Comparison of ENCODE assay signal across 8 mouse cellular contexts in genomic region chr17:56303847-56304586, GRCm38 (mm10). TPM values are rescaled to one million over a fixed set of nuclear protein-coding genes. Genes with fewer than 3 reads are reported as not detected.
DNase-seq lines count a peak whose midpoint lies in the region; ATAC-seq and TF ChIP-seq lines count a peak whose summit lies in the region.

No protein-coding gene starts in this region.

- peaks cover 2% of the 10 kb centered on the region for H3K4me1 ChIP-seq in ES-Bruce4 (ENCODE audit: control insufficient read depth, insufficient read depth, low read length)
- peaks cover 54% of the 10 kb centered on the region for H3K4me1 ChIP-seq in forebrain, embryonic 12.5 days
- H3K4me1 ChIP-seq in heart, postnatal 0 days (ENCODE audit: control insufficient read depth, insufficient read depth) = peaks cover 22% of the 10 kb centered on the region
- H3K4me1 ChIP-seq in liver, embryonic 15.5 days (replicated peaks) = peaks cover 62% of the 10 kb centered on the region
- peaks cover 28% of the 10 kb centered on the region for H3K4me1 ChIP-seq in neural tube, embryonic 11.5 days (ENCODE audit: control insufficient read depth, insufficient read depth, low read length)
- H3K4me1 ChIP-seq in stomach, embryonic 16.5 days (ENCODE audit: control insufficient read depth, insufficient read depth, low read length) = peaks cover 49% of the 10 kb centered on the region

- under 1% methylated on average over 68 of the region's 68 CpGs for WGBS in forebrain, embryonic 12.5 days
- WGBS in heart, postnatal 0 days = under 1% methylated on average over 67 of the region's 68 CpGs
- WGBS in liver, embryonic 15.5 days (ENCODE audit: insufficient replicate concordance) = under 1% methylated on average over 68 of the region's 68 CpGs
- WGBS in neural tube, embryonic 11.5 days = under 1% methylated on average over 68 of the region's 68 CpGs
- under 1% methylated on average over 68 of the region's 68 CpGs for WGBS in stomach, embryonic 16.5 days

- no peaks in the 10 kb centered on the region for H3K9me3 ChIP-seq in ES-Bruce4 (replicated peaks; ENCODE audit: control insufficient read depth, insufficient read depth, low read length, poor library complexity, severe bottlenecking)
- no peaks in the 10 kb centered on the region for H3K9me3 ChIP-seq in forebrain, embryonic 12.5 days
- H3K9me3 ChIP-seq in heart, postnatal 0 days (replicated peaks; ENCODE audit: control insufficient read depth, low read length) = no peaks in the 10 kb centered on the region
- no peaks in the 10 kb centered on the region for H3K9me3 ChIP-seq in liver, embryonic 15.5 days (replicated peaks)
- no peaks in the 10 kb centered on the region for H3K9me3 ChIP-seq in neural tube, embryonic 11.5 days (ENCODE audit: control insufficient read depth, low read length)
- no peaks in the 10 kb centered on the region for H3K9me3 ChIP-seq in stomach, embryonic 16.5 days (replicated peaks; ENCODE audit: control insufficient read depth, low read length)

- TF ChIP-seq CTCF in ES-Bruce4 (IDR thresholded peaks at IDR 0.05; ENCODE audit: low read depth, low read length) = no peak
- TF ChIP-seq CTCF in heart, postnatal 0 days (IDR thresholded peaks at IDR 0.05; ENCODE audit: low read depth) = no peak

- peak overlapping the region; percentile 96 for H3K4me2 ChIP-seq in forebrain, embryonic 12.5 days
- H3K4me2 ChIP-seq in heart, postnatal 0 days (ENCODE audit: low read depth, low read length) = peak overlapping the region; percentile 100
- H3K4me2 ChIP-seq in liver, embryonic 15.5 days = peak overlapping the region; percentile 99
- peak overlapping the region; percentile 96 for H3K4me2 ChIP-seq in neural tube, embryonic 11.5 days (ENCODE audit: low read depth)
- H3K4me2 ChIP-seq in stomach, embryonic 16.5 days (ENCODE audit: low read depth, low read length) = peak overlapping the region; percentile 99

- H3K9ac ChIP-seq in ES-Bruce4 (ENCODE audit: low read depth, poor library complexity, severe bottlenecking) = peak overlapping the region; percentile 78
- peak overlapping the region; percentile 85 for H3K9ac ChIP-seq in forebrain, embryonic 12.5 days
- H3K9ac ChIP-seq in heart, postnatal 0 days (replicated peaks; ENCODE audit: low read depth, low read length) = peak overlapping the region; percentile 65
- H3K9ac ChIP-seq in liver, embryonic 15.5 days = peak overlapping the region; percentile 81
- peak overlapping the region; percentile 72 for H3K9ac ChIP-seq in neural tube, embryonic 11.5 days (ENCODE audit: low read length)
- peak overlapping the region; percentile 80 for H3K9ac ChIP-seq in stomach, embryonic 16.5 days (ENCODE audit: low read length)

- peak overlapping the region; percentile 77 for H3K4me3 ChIP-seq in ES-Bruce4 (ENCODE audit: low read depth, low read length)
- peak overlapping the region; percentile 85 for H3K4me3 ChIP-seq in forebrain, embryonic 12.5 days (replicated peaks)
- H3K4me3 ChIP-seq in heart, postnatal 0 days (ENCODE audit: low read depth, low read length) = peak overlapping the region; percentile 90
- peak overlapping the region; percentile 83 for H3K4me3 ChIP-seq in liver, embryonic 15.5 days (replicated peaks)
- peak overlapping the region; percentile 81 for H3K4me3 ChIP-seq in neural tube, embryonic 11.5 days (ENCODE audit: low read depth, low read length)
- H3K4me3 ChIP-seq in stomach, embryonic 16.5 days (replicated peaks; ENCODE audit: low read length) = peak overlapping the region; percentile 66

- peak overlapping the region; percentile 74 for H3K27ac ChIP-seq in ES-Bruce4 (ENCODE audit: insufficient read depth, low read length)
- H3K27ac ChIP-seq in forebrain, embryonic 12.5 days = peak overlapping the region; percentile 91
- peak overlapping the region; percentile 82 for H3K27ac ChIP-seq in heart, postnatal 0 days (ENCODE audit: low read depth)
- peak overlapping the region; percentile 95 for H3K27ac ChIP-seq in liver, embryonic 15.5 days (replicated peaks)
- peak overlapping the region; percentile 75; the same call in 1 of the 2 replicates for H3K27ac ChIP-seq in neural tube, embryonic 11.5 days (ENCODE audit: low read depth, low read length)
- peak overlapping the region; percentile 93 for H3K27ac ChIP-seq in stomach, embryonic 16.5 days (ENCODE audit: low read length)

- peak; percentile 95 for ATAC-seq in forebrain, embryonic 12.5 days (ENCODE audit: low FRiP score)
- peak; percentile 94 for ATAC-seq in heart, postnatal 0 days (ENCODE audit: insufficient read depth, low read depth)
- peak; percentile 86 for ATAC-seq in liver, embryonic 15.5 days (ENCODE audit: insufficient read depth)
- ATAC-seq in neural tube, embryonic 11.5 days (ENCODE audit: insufficient read depth, low FRiP score, low TSS enrichment) = peak; percentile 91
- ATAC-seq in stomach, embryonic 16.5 days (ENCODE audit: insufficient read depth, low FRiP score) = peak; percentile 94

- peaks cover 28% of the 10 kb centered on the region for H3K36me3 ChIP-seq in ES-Bruce4 (ENCODE audit: control insufficient read depth, insufficient read depth, low read length, poor library complexity, severe bottlenecking)
- H3K36me3 ChIP-seq in forebrain, embryonic 12.5 days (replicated peaks) = peaks cover 39% of the 10 kb centered on the region
- 0 out of 2 replicates have a peak, but pooled peaks cover 5% of the 10 kb centered on the region for H3K36me3 ChIP-seq in heart, postnatal 0 days (replicated peaks; ENCODE audit: control insufficient read depth, insufficient read depth, low read length)
- H3K36me3 ChIP-seq in liver, embryonic 15.5 days (replicated peaks) = peaks cover 43% of the 10 kb centered on the region
- H3K36me3 ChIP-seq in neural tube, embryonic 11.5 days (ENCODE audit: control insufficient read depth, insufficient read depth, low read length) = peaks cover 10% of the 10 kb centered on the region
- 0 out of 2 replicates have a peak, but pooled peaks cover 3% of the 10 kb centered on the region for H3K36me3 ChIP-seq in stomach, embryonic 16.5 days (ENCODE audit: control insufficient read depth, insufficient read depth, low read length)

- no peak for TF ChIP-seq POLR2A in ES-Bruce4 (IDR thresholded peaks at IDR 0.05; ENCODE audit: insufficient read depth, low read length)

- no peaks in the 10 kb centered on the region for H3K27me3 ChIP-seq in ES-Bruce4 (ENCODE audit: control insufficient read depth, insufficient read depth, low read length, poor library complexity, severe bottlenecking)
- no peaks in the 10 kb centered on the region for H3K27me3 ChIP-seq in forebrain, embryonic 12.5 days
- H3K27me3 ChIP-seq in heart, postnatal 0 days (ENCODE audit: control insufficient read depth, insufficient read depth, low read length) = no peaks in the 10 kb centered on the region
- H3K27me3 ChIP-seq in liver, embryonic 15.5 days = no peaks in the 10 kb centered on the region
- H3K27me3 ChIP-seq in neural tube, embryonic 11.5 days (ENCODE audit: control insufficient read depth, insufficient read depth, low read length) = no peaks in the 10 kb centered on the region
- H3K27me3 ChIP-seq in stomach, embryonic 16.5 days (ENCODE audit: control insufficient read depth, insufficient read depth, low read length) = no peaks in the 10 kb centered on the region

- no peak for TF ChIP-seq EP300 in ES-Bruce4 (IDR thresholded peaks at IDR 0.05; ENCODE audit: insufficient read depth, low read depth, low read length)
- TF ChIP-seq EP300 in heart, postnatal 0 days (IDR thresholded peaks at IDR 0.05; ENCODE audit: low read depth) = peak; percentile 42; the same call in 1 of the 2 replicates

- DNase-seq in c-Kit-positive CD71-positive TER-119-positive erythroid progenitor cells, embryonic 14.5 days (ENCODE audit: low spot score) = peak; percentile 97
- DNase-seq in heart, postnatal 0 days (ENCODE audit: low spot score) = peak; percentile 94
- peak; percentile 96 to 98 for DNase-seq in kidney, postnatal 36 days
- peak; percentile 99 for DNase-seq in neural tube, embryonic 11.5 days (ENCODE audit: low spot score)

RNA-seq across cellular contexts. Expression of gene Uhrf1, which starts 0.9 kb away (rescaled TPM):
- polyA plus RNA-seq in ES-Bruce4 (2011; ENCODE audit: insufficient read depth, insufficient read length, low read depth, missing spikeins) = 162 and 174 TPM in 2 replicates
- 187 and 198 TPM in 2 replicates for polyA plus RNA-seq in forebrain, embryonic 12.5 days (2016; fragmentation: Nextera tagmentation; extraction: Ambion mirVana)
- 26.8 and 33.8 TPM in 2 replicates for total RNA-seq in heart, postnatal 0 days (2014; rRNA removed; ENCODE audit: low replicate concordance)
- polyA plus RNA-seq in heart, postnatal 0 days (2015; fragmentation: Nextera tagmentation; extraction: Ambion mirVana) = 13.2 and 14.4 TPM in 2 replicates
- polyA plus RNA-seq in liver, embryonic 15.5 days (2015; fragmentation: Nextera tagmentation; extraction: Ambion mirVana) = 96.8 and 109 TPM in 2 replicates
- 116 and 128 TPM in 2 replicates for polyA plus RNA-seq in neural tube, embryonic 11.5 days (2014; fragmentation: Nextera tagmentation; extraction: Ambion mirVana)
- polyA plus RNA-seq in stomach, embryonic 16.5 days (2015; fragmentation: Nextera tagmentation; extraction: Ambion mirVana) = 90.4 and 92.2 TPM in 2 replicates

RNA-seq across cellular contexts. Expression of gene Arrdc5, which starts 3.9 kb away (rescaled TPM):
- polyA plus RNA-seq in ES-Bruce4 (2011; ENCODE audit: insufficient read depth, insufficient read length, low read depth, missing spikeins) = not detected in 2 replicates
- polyA plus RNA-seq in forebrain, embryonic 12.5 days (2016; fragmentation: Nextera tagmentation; extraction: Ambion mirVana) = not detected in 2 replicates
- total RNA-seq in heart, postnatal 0 days (2014; rRNA removed; ENCODE audit: low replicate concordance) = not detected in 2 replicates
- polyA plus RNA-seq in heart, postnatal 0 days (2015; fragmentation: Nextera tagmentation; extraction: Ambion mirVana) = not detected in 2 replicates
- polyA plus RNA-seq in liver, embryonic 15.5 days (2015; fragmentation: Nextera tagmentation; extraction: Ambion mirVana) = not detected in 2 replicates
- not detected in 2 replicates for polyA plus RNA-seq in neural tube, embryonic 11.5 days (2014; fragmentation: Nextera tagmentation; extraction: Ambion mirVana)
- not detected in 2 replicates for polyA plus RNA-seq in stomach, embryonic 16.5 days (2015; fragmentation: Nextera tagmentation; extraction: Ambion mirVana)

RNA-seq across cellular contexts. Expression of gene Plin3, which starts 11.3 kb away (rescaled TPM):
- polyA plus RNA-seq in ES-Bruce4 (2011; ENCODE audit: insufficient read depth, insufficient read length, low read depth, missing spikeins) = 57.1 and 60.2 TPM in 2 replicates
- polyA plus RNA-seq in forebrain, embryonic 12.5 days (2016; fragmentation: Nextera tagmentation; extraction: Ambion mirVana) = 28.6 and 28.8 TPM in 2 replicates
- 76.8 and 78.5 TPM in 2 replicates for total RNA-seq in heart, postnatal 0 days (2014; rRNA removed; ENCODE audit: low replicate concordance)
- polyA plus RNA-seq in heart, postnatal 0 days (2015; fragmentation: Nextera tagmentation; extraction: Ambion mirVana) = 70.9 and 73.0 TPM in 2 replicates
- polyA plus RNA-seq in liver, embryonic 15.5 days (2015; fragmentation: Nextera tagmentation; extraction: Ambion mirVana) = 33.3 and 36.0 TPM in 2 replicates
- 33.0 and 37.8 TPM in 2 replicates for polyA plus RNA-seq in neural tube, embryonic 11.5 days (2014; fragmentation: Nextera tagmentation; extraction: Ambion mirVana)
- 103 and 123 TPM in 2 replicates for polyA plus RNA-seq in stomach, embryonic 16.5 days (2015; fragmentation: Nextera tagmentation; extraction: Ambion mirVana)

RNA-seq across cellular contexts. Expression of gene Kdm4b, which starts 21.8 kb away (rescaled TPM):
- 9.5 and 11.5 TPM in 2 replicates for polyA plus RNA-seq in ES-Bruce4 (2011; ENCODE audit: insufficient read depth, insufficient read length, low read depth, missing spikeins)
- polyA plus RNA-seq in forebrain, embryonic 12.5 days (2016; fragmentation: Nextera tagmentation; extraction: Ambion mirVana) = 61.6 and 63.4 TPM in 2 replicates
- 61.8 and 80.4 TPM in 2 replicates for total RNA-seq in heart, postnatal 0 days (2014; rRNA removed; ENCODE audit: low replicate concordance)
- polyA plus RNA-seq in heart, postnatal 0 days (2015; fragmentation: Nextera tagmentation; extraction: Ambion mirVana) = 16.1 and 17.7 TPM in 2 replicates
- polyA plus RNA-seq in liver, embryonic 15.5 days (2015; fragmentation: Nextera tagmentation; extraction: Ambion mirVana) = 7.0 and 9.5 TPM in 2 replicates
- 53.5 and 59.9 TPM in 2 replicates for polyA plus RNA-seq in neural tube, embryonic 11.5 days (2014; fragmentation: Nextera tagmentation; extraction: Ambion mirVana)
- polyA plus RNA-seq in stomach, embryonic 16.5 days (2015; fragmentation: Nextera tagmentation; extraction: Ambion mirVana) = 23.5 and 24.2 TPM in 2 replicates

RNA-seq across cellular contexts. Expression of gene Ticam1, which starts 27.4 kb away (rescaled TPM):
- polyA plus RNA-seq in ES-Bruce4 (2011; ENCODE audit: insufficient read depth, insufficient read length, low read depth, missing spikeins) = 4.0 and 4.7 TPM in 2 replicates
- polyA plus RNA-seq in forebrain, embryonic 12.5 days (2016; fragmentation: Nextera tagmentation; extraction: Ambion mirVana) = 1.5 and 1.7 TPM in 2 replicates
- 12.3 and 13.8 TPM in 2 replicates for total RNA-seq in heart, postnatal 0 days (2014; rRNA removed; ENCODE audit: low replicate concordance)
- 4.4 and 4.6 TPM in 2 replicates for polyA plus RNA-seq in heart, postnatal 0 days (2015; fragmentation: Nextera tagmentation; extraction: Ambion mirVana)
- polyA plus RNA-seq in liver, embryonic 15.5 days (2015; fragmentation: Nextera tagmentation; extraction: Ambion mirVana) = 3.2 and 3.7 TPM in 2 replicates
- 2.4 and 2.5 TPM in 2 replicates for polyA plus RNA-seq in neural tube, embryonic 11.5 days (2014; fragmentation: Nextera tagmentation; extraction: Ambion mirVana)
- polyA plus RNA-seq in stomach, embryonic 16.5 days (2015; fragmentation: Nextera tagmentation; extraction: Ambion mirVana) = 7.6 and 9.6 TPM in 2 replicates

Comparison
In these comparisons a context has a peak if more than half of its experiments do, and no peak if none do; other contexts are left out.
1. Peak in every context shown above with its lines: DNase-seq, ATAC-seq, H3K4me3 ChIP-seq and H3K27ac ChIP-seq.